ENCODE assay signal across 8 mouse cellular contexts in the genomic region with DNA sequence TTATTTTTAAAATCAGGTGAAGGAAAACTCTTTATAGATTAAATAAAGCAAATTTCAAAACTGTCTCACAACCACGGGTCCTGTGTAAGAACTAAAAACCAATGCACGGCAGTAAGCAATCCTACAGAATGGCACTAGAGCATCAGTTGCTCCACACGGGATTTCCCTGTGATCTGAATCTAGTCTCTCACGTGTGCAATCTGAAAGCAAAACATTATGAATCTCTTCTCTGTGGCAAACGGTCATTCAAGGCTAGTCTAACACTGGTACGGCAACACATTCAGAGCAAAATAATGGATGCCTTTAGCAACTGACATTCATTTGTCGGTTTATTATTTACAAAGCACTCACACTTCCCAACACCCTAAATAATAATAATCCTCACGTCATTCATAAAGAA. TPM values are rescaled to one million over a fixed set of nuclear protein-coding genes. Genes with fewer than 3 reads are reported as not detected.
DNase-seq lines count a peak whose midpoint lies in the region; ATAC-seq and TF ChIP-seq lines count a peak whose summit lies in the region.

No protein-coding gene starts in this region.

- peak overlapping the region; percentile 81 for H3K4me2 ChIP-seq in kidney, postnatal 0 days (ENCODE audit: low read length)
- H3K4me2 ChIP-seq in hindbrain, postnatal 0 days (ENCODE audit: low read depth, low read length), result peak overlapping the region; percentile 76
- H3K4me2 ChIP-seq in midbrain, embryonic 16.5 days (ENCODE audit: low read length), result peak overlapping the region; percentile 97

- no peaks in the 10 kb centered on the region for H3K4me1 ChIP-seq in kidney, postnatal 0 days (replicated peaks; ENCODE audit: insufficient read depth, low read length)
- H3K4me1 ChIP-seq in bone marrow macrophage, adult 2 months (ENCODE audit: control insufficient read depth, insufficient read depth, low read length), result peaks cover 5% of the 10 kb centered on the region
- no peaks in the 10 kb centered on the region for H3K4me1 ChIP-seq in hindbrain, postnatal 0 days (ENCODE audit: insufficient read depth, low read length)
- H3K4me1 ChIP-seq in midbrain, embryonic 16.5 days (ENCODE audit: control insufficient read depth, insufficient read depth, low read length), result peaks cover 10% of the 10 kb centered on the region

- intact Hi-C loops in left cerebral cortex, postnatal 14 days (cut with DNase I), result loop anchor here (2.0 kb wide), 1 partner anchor 83 kb away; no protein-coding TSS in a partner anchor

- no peaks in the 10 kb centered on the region for H3K27me3 ChIP-seq in kidney, postnatal 0 days (ENCODE audit: insufficient read depth, low read length)
- H3K27me3 ChIP-seq in hindbrain, postnatal 0 days (ENCODE audit: insufficient read depth, low read length), result no peaks in the 10 kb centered on the region
- no peaks in the 10 kb centered on the region for H3K27me3 ChIP-seq in midbrain, embryonic 16.5 days (ENCODE audit: control insufficient read depth, insufficient read depth, low read depth, low read length)

- no peak for ATAC-seq in kidney, postnatal 0 days (replicated peaks; ENCODE audit: low FRiP score, low read depth)
- no peak for ATAC-seq in hindbrain, postnatal 0 days
- no peak for ATAC-seq in midbrain, embryonic 16.5 days
- ATAC-seq in monocyte, adult 5-6 weeks (replicated peaks; ENCODE audit: insufficient number of reproducible peaks, low FRiP score, low TSS enrichment, poor library complexity, severe bottlenecking), result no peak

- peak overlapping the region; percentile 71 for H3K4me3 ChIP-seq in kidney, postnatal 0 days (replicated peaks; ENCODE audit: low read depth, low read length)
- peak overlapping the region; percentile 79 for H3K4me3 ChIP-seq in bone marrow macrophage, adult 2 months (ENCODE audit: insufficient read depth, low read length)
- H3K4me3 ChIP-seq in hindbrain, postnatal 0 days (ENCODE audit: low read length), result peak overlapping the region; percentile 86
- peak overlapping the region; percentile 89 for H3K4me3 ChIP-seq in midbrain, embryonic 16.5 days (ENCODE audit: low read depth, low read length)

- TF ChIP-seq CTCF in kidney, postnatal 0 days (IDR thresholded peaks at IDR 0.05; ENCODE audit: low read depth), result no peak
- no peak for TF ChIP-seq CTCF in bone marrow macrophage, adult 2 months (IDR thresholded peaks at IDR 0.05; ENCODE audit: low read depth, low read length)
- TF ChIP-seq CTCF in hindbrain, postnatal 0 days (IDR thresholded peaks at IDR 0.05; ENCODE audit: low read depth), result no peak

- H3K36me3 ChIP-seq in kidney, postnatal 0 days (ENCODE audit: insufficient read depth, low read length), result peaks cover 16% of the 10 kb centered on the region
- H3K36me3 ChIP-seq in hindbrain, postnatal 0 days (ENCODE audit: insufficient read depth, low read length), result peaks cover 14% of the 10 kb centered on the region; the same call in 1 of the 2 replicates
- peaks cover 12% of the 10 kb centered on the region for H3K36me3 ChIP-seq in midbrain, embryonic 16.5 days (ENCODE audit: control insufficient read depth, insufficient read depth, low read length)

- peak overlapping the region; percentile 71 for H3K9ac ChIP-seq in kidney, postnatal 0 days (ENCODE audit: low read depth, low read length)
- H3K9ac ChIP-seq in hindbrain, postnatal 0 days (replicated peaks; ENCODE audit: low read length), result peak overlapping the region; percentile 60
- peak overlapping the region; percentile 89 for H3K9ac ChIP-seq in midbrain, embryonic 16.5 days (ENCODE audit: low read depth, low read length)

- WGBS in kidney, postnatal 0 days, result 29% methylated on average over 8 of the region's 8 CpGs
- 39% methylated on average over 8 of the region's 8 CpGs for WGBS in hindbrain, postnatal 0 days
- WGBS in midbrain, embryonic 16.5 days, result 37% methylated on average over 8 of the region's 8 CpGs

- DNase-seq in kidney, postnatal 0 days (ENCODE audit: low spot score), result no peak
- DNase-seq in kidney, adult 8-10 months, result no peak
- no peak for DNase-seq in hindbrain, postnatal 0 days (ENCODE audit: low spot score)
- DNase-seq in layer of hippocampus, adult 18-20 months (ENCODE audit: low spot score in 2 of 2), result no peak
- DNase-seq in left cerebral cortex, postnatal 14 days (ENCODE audit: low spot score in 2 of 2), result no peak

- TF ChIP-seq POLR2A in bone marrow macrophage, adult 2 months (IDR thresholded peaks at IDR 0.05; ENCODE audit: borderline replicate concordance, low read depth, low read length), result no peak

- no peak overlapping the region for H3K27ac ChIP-seq in kidney, postnatal 0 days
- no peak overlapping the region for H3K27ac ChIP-seq in bone marrow macrophage, adult 2 months (ENCODE audit: insufficient read depth, low read depth, low read length)
- no peak overlapping the region for H3K27ac ChIP-seq in hindbrain, postnatal 0 days
- no peak overlapping the region; the same call in 1 of the 2 replicates for H3K27ac ChIP-seq in midbrain, embryonic 16.5 days (ENCODE audit: low read length)

- no peaks in the 10 kb centered on the region for H3K9me3 ChIP-seq in kidney, postnatal 0 days (replicated peaks; ENCODE audit: low read length)
- H3K9me3 ChIP-seq in hindbrain, postnatal 0 days (ENCODE audit: low read length), result no peaks in the 10 kb centered on the region
- H3K9me3 ChIP-seq in midbrain, embryonic 16.5 days (replicated peaks; ENCODE audit: control insufficient read depth, low read length, poor library complexity, severe bottlenecking), result no peaks in the 10 kb centered on the region

RNA-seq across cellular contexts. Expression of gene Noc3l, which starts 0.8 kb away (rescaled TPM):
- polyA plus RNA-seq in kidney, postnatal 0 days (2015; fragmentation: Nextera tagmentation; extraction: Ambion mirVana), result 4.7 and 4.8 TPM in 2 replicates
- 5.9 and 7.2 TPM in 2 replicates for polyA plus RNA-seq in bone marrow macrophage, adult 2 months (2012; ENCODE audit: insufficient read depth, insufficient read length, missing spikeins)
- 6.4 and 7.8 TPM in 2 replicates for total RNA-seq in hindbrain, postnatal 0 days (2014; rRNA removed)
- 2.5 and 3.2 TPM in 2 replicates for polyA plus RNA-seq in hindbrain, postnatal 0 days (2015; fragmentation: Nextera tagmentation; extraction: Ambion mirVana)
- 4.7 and 5.4 TPM in 2 replicates for polyA plus RNA-seq in midbrain, embryonic 16.5 days (2015; fragmentation: Nextera tagmentation; extraction: Ambion mirVana)
- total RNA-seq in monocyte, adult 5-6 weeks (2017), result 13.9 to 21.6 TPM (median 15.4 TPM) in 3 replicates
- 10 to 100 TPM; 14.3 to 14.6 TPM for total RNA-seq in layer of hippocampus, adult 18-20 months (2021)
- total RNA-seq in left cerebral cortex, postnatal 14 days (2021), result 10 to 100 TPM; 12.0 to 12.1 TPM

RNA-seq across cellular contexts. Expression of gene Tbc1d12, which starts 18.2 kb away (rescaled TPM):
- polyA plus RNA-seq in kidney, postnatal 0 days (2015; fragmentation: Nextera tagmentation; extraction: Ambion mirVana), result 3.0 and 3.3 TPM in 2 replicates
- polyA plus RNA-seq in bone marrow macrophage, adult 2 months (2012; ENCODE audit: insufficient read depth, insufficient read length, missing spikeins), result 3.8 and 4.5 TPM in 2 replicates
- 26.7 and 35.5 TPM in 2 replicates for total RNA-seq in hindbrain, postnatal 0 days (2014; rRNA removed)
- polyA plus RNA-seq in hindbrain, postnatal 0 days (2015; fragmentation: Nextera tagmentation; extraction: Ambion mirVana), result 6.1 and 7.3 TPM in 2 replicates
- 5.4 TPM in 2 replicates for polyA plus RNA-seq in midbrain, embryonic 16.5 days (2015; fragmentation: Nextera tagmentation; extraction: Ambion mirVana)
- total RNA-seq in monocyte, adult 5-6 weeks (2017), result 5.5 to 10.3 TPM (median 6.4 TPM) in 3 replicates
- 10 to 100 TPM; 11.0 to 11.7 TPM for total RNA-seq in layer of hippocampus, adult 18-20 months (2021)
- 10 to 100 TPM; 11.2 to 12.4 TPM for total RNA-seq in left cerebral cortex, postnatal 14 days (2021)
